Mouse (Mus musculus) forebrain, embryonic 11.5 days (tissue): Measurements from ENCODE around the gene B9d2. TPM values are rescaled to one million over a fixed set of nuclear protein-coding genes. Genes with fewer than 3 reads are reported as not detected.

Experiments used
- ATAC-seq: fragments of 200-750 bp; cut with Nextera tagmentation; replicated peaks from 2 replicates; pipeline ENCODE4 v1.8.0; 2017; ENCODE audit warnings: moderate TSS enrichment; ENCODE audit not compliant: low FRiP score
- DNase-seq: peaks from one replicate; pipeline ENCODE4 v3.0.0-alpha.2; 2017; ENCODE audit warnings: low spot score
- H3K27ac ChIP-seq: fragments of 300-500 bp; sonication (generic); 2 replicates; pipeline ENCODE4 v1.5.1; 2014; ENCODE audit warnings: low read depth, low read length
- H3K27me3 ChIP-seq: fragments of 300-500 bp; sonication (generic); 2 replicates; pipeline ENCODE4 v1.6.1; 2014; ENCODE audit warnings: mild to moderate bottlenecking, low read length, mixed read lengths; ENCODE audit not compliant: control insufficient read depth, insufficient read depth
- H3K36me3 ChIP-seq: fragments of 300-500 bp; sonication (generic); 2 replicates; pipeline ENCODE4 v1.6.1; 2014; ENCODE audit warnings: mild to moderate bottlenecking, low read length, moderate library complexity, mixed read lengths; ENCODE audit not compliant: control insufficient read depth, insufficient read depth
- H3K4me1 ChIP-seq: fragments of 300-500 bp; sonication (generic); replicated peaks from 2 replicates; pipeline ENCODE4 v1.6.1; 2014; ENCODE audit warnings: low read length, mixed read lengths; ENCODE audit not compliant: control insufficient read depth, insufficient read depth
- H3K4me2 ChIP-seq: fragments of 300-500 bp; sonication (generic); 2 replicates; pipeline ENCODE4 v1.6.1; 2014; ENCODE audit warnings: low read depth, mild to moderate bottlenecking, low read length, moderate library complexity, mixed read lengths; ENCODE audit not compliant: severe bottlenecking
- H3K4me3 ChIP-seq: fragments of 300-500 bp; sonication (generic); 2 replicates; pipeline ENCODE4 v1.5.1; 2014; ENCODE audit warnings: low read depth, low read length
- H3K9ac ChIP-seq: fragments of 300-500 bp; sonication (generic); 2 replicates; pipeline ENCODE4 v1.6.1; 2014; ENCODE audit warnings: low read length
- H3K9me3 ChIP-seq: fragments of 300-500 bp; sonication (generic); 2 replicates; pipeline ENCODE4 v1.6.1; 2016; ENCODE audit warnings: low read length, mixed read lengths; ENCODE audit not compliant: control insufficient read depth
- WGBS: fragments of 180-500 bp; shearing (Covaris S2); extraction: QIAGEN DNeasy Blood & Tissue Kit; methylation state at CpG from one replicate; pipeline ENCODE4 v1.1.7; 2014; 5-methylcytosine and 5-hydroxymethylcytosine counted together
- polyA plus RNA-seq: library from polyadenylated mRNA; unstranded; fragments of >200 nt; fragmentation: Nextera tagmentation; extraction: Ambion mirVana; gene quantifications from 2 replicates; pipeline ENCODE4 v1.2.1, GENCODE M21; 2014

The B9d2 gene
- polyA plus RNA-seq, 1 experiment from 2014 or later = 30.4 TPM

DNA sequence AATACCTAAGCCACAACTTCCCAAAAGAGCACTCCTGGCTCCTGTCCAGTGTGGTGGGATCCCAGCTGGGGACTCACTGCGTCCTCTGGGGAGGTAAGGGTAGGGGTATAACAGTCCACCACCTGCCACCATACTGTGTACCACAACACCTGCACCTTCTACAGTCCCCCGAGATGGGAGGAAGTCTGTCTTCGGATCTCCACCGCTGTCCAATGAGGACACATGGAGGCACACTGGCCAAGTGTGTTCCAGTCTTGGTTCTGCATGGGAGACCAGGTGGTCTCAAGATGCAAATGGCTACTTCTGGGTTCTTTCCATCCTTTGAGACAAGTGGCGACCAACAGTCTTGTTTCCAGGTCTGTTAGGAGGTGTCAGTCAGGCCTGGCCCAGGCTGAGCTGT is 30.6 kb downstream of the B9d2 start:
- Histone ChIP-seq H3K27me3 (no peaks in the 10 kb centered on the region), H3K36me3 (peaks cover 7% of the 10 kb centered on the region), H3K9me3 (no peaks in the 10 kb centered on the region), H3K9ac (no peak overlapping the region), H3K4me2 (no peak overlapping the region), H3K4me1 (peaks cover 4% of the 10 kb centered on the region; the same call in 1 of the 2 replicates), H3K4me3 (no peak overlapping the region), H3K27ac (no peak overlapping the region)
- ATAC-seq = no peak
- WGBS = 67% methylated on average over 5 of the region's 5 CpGs
- no peak for DNase-seq

DNA sequence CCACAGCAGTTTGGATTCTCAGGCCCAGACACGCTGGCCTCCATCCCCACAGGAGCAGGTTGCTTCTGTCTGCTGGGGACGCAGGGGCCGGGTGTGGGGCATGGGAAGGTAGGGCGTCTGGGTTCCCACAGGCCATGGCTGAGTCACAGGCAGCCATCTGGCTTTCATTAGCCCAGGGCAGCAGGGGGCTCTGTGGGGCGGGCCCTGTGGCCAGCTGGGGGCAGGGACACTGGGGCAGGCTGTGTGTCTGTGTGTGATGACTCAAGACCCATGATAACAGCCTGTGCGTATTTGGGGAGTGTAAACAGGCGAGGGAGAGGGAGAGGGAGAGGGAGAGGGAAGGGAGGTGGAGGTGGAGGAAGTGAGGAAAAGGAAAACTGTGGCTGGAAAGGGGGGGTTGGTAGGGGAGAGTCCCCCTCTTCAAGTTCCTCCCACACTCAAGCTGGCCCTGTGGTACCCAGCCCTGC is 31.2 kb downstream of the B9d2 start:
- Histone ChIP-seq H3K4me3 (no peak overlapping the region), H3K27me3 (no peaks in the 10 kb centered on the region), H3K27ac (0 out of 2 replicates have a peak overlapping the region, but pooled peaks have one; percentile 6), H3K4me1 (peaks cover 4% of the 10 kb centered on the region; the same call in 1 of the 2 replicates), H3K36me3 (peaks cover 7% of the 10 kb centered on the region), H3K9me3 (no peaks in the 10 kb centered on the region), H3K4me2 (no peak overlapping the region), H3K9ac (no peak overlapping the region)
- 46% methylated on average over 7 of the region's 7 CpGs for WGBS
- ATAC-seq (peak; percentile 7; the same call in 1 of the 2 replicates), DNase-seq (no peak)

DNA sequence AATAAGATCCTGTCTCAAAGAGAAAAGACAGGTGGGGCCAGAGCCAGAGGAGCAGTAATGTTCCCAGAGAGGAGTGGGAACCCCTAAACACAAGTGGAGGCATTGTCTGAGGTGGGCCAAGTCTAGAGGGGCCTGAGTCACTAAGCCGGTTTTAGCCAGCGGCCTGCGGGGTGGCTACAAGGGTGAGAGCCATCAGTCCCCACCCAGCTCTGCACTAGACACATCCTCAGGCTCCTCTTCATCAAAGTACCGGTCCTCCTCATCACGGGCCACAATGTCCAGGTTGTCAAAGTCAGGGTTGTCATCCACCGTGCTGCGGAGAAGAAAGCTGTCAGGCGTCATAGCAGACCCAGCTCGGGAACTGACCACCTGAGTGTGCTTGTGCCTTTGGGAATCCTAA is 32.2 kb downstream of the B9d2 start:
- no peak overlapping the region for H3K4me3 ChIP-seq
- H3K4me2 ChIP-seq = no peak overlapping the region
- no peak for ATAC-seq
- DNase-seq = no peak
- no peak overlapping the region for H3K9ac ChIP-seq
- H3K9me3 ChIP-seq = no peaks in the 10 kb centered on the region
- no peaks in the 10 kb centered on the region for H3K27me3 ChIP-seq
- WGBS = 89% methylated on average over 9 of the region's 9 CpGs
- peaks cover 7% of the 10 kb centered on the region for H3K36me3 ChIP-seq
- no peak overlapping the region for H3K27ac ChIP-seq
- H3K4me1 ChIP-seq = peaks cover 6% of the 10 kb centered on the region; the same call in 1 of the 2 replicates

DNA sequence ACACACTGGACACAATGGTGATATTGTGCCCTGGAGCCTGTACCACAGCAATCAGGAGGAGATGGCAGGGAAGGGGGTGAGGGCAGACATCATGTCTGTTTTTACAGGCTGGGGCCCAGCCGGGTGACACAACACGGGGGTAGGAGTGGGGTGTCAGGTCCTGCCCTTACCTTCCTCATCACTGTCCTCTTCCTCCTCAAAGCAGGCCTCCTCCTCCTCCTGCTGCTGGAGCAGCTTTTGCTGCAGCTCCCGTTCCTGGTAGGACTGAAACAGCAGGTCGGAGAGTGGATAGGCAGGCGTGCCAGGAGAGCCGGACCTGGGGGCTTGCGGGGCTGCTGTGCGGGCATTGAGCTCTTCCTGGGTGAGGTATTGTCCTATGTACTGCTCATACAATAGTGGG is 34.0 kb downstream of the B9d2 start:
- peaks cover 7% of the 10 kb centered on the region for H3K36me3 ChIP-seq
- no peak overlapping the region for H3K27ac ChIP-seq
- ATAC-seq = no peak
- H3K9ac ChIP-seq = no peak overlapping the region
- peaks cover 6% of the 10 kb centered on the region; the same call in 1 of the 2 replicates for H3K4me1 ChIP-seq
- no peak for DNase-seq
- no peak overlapping the region for H3K4me2 ChIP-seq
- H3K4me3 ChIP-seq = no peak overlapping the region
- no peaks in the 10 kb centered on the region for H3K9me3 ChIP-seq
- WGBS = 97% methylated on average over 8 of the region's 8 CpGs
- no peaks in the 10 kb centered on the region for H3K27me3 ChIP-seq

DNA sequence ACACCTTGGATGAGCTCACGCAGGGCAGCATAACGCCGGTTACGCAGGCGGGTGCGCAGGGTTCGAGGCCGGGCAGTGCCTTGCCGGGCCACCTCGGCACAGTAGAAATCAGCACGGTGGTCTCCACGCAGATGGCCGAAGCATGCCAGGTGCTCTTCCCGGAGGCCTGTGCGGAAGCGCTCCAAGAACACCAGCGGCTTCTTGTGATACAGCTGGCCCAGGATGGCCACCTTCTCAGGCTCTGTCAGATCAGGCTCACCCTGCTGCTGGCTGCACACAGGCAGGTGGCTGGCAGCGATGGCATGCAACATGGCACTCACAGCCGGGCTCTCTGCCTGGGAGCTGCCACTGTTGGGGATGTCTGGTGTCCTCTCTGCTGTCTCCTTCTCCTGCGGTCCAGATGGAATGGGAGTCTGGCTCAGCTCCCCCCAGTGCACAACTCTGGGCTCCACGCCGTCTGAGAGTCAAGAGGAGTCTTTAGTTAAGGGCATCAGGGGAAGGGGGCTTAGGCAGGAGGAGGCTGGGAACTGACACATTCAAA is 35.2 kb downstream of the B9d2 start:
- DNase-seq (no peak), ATAC-seq (no peak)
- WGBS = 96% methylated on average over 22 of the region's 22 CpGs
- H3K4me1 ChIP-seq = peaks cover 2% of the 10 kb centered on the region; the same call in 1 of the 2 replicates
- no peak overlapping the region for H3K9ac ChIP-seq
- H3K4me2 ChIP-seq = no peak overlapping the region
- no peak overlapping the region for H3K4me3 ChIP-seq
- no peaks in the 10 kb centered on the region for H3K9me3 ChIP-seq
- no peak overlapping the region for H3K27ac ChIP-seq
- peaks cover 11% of the 10 kb centered on the region for H3K36me3 ChIP-seq
- H3K27me3 ChIP-seq = no peaks in the 10 kb centered on the region

DNA sequence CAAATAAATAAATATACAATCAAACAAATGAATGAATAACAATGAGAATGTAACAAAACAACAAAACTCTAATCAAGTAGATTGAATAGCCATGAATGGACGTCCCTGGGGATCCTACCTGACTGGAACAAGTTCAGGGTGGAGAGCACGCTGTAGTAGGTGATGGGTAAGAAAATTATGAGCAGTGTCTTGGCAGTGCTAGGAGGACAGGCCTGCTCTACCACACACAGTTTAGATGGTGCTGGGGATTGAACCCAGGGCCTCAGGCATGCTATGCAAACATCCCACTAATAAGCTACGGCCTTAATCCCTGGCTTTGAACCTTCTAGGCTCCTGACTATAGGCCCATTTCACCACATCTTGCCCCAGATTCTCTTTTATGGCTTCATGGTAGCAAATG is 36.9 kb downstream of the B9d2 start:
- Histone ChIP-seq H3K36me3 (peaks cover 15% of the 10 kb centered on the region), H3K4me3 (no peak overlapping the region), H3K4me1 (peaks cover 2% of the 10 kb centered on the region; the same call in 1 of the 2 replicates), H3K4me2 (no peak overlapping the region; the same call in 1 of the 2 replicates), H3K27me3 (no peaks in the 10 kb centered on the region), H3K9ac (no peak overlapping the region), H3K9me3 (no peaks in the 10 kb centered on the region), H3K27ac (no peak overlapping the region)
- ATAC-seq (no peak), DNase-seq (no peak)
- 92% methylated on average over 3 of the region's 3 CpGs for WGBS

DNA sequence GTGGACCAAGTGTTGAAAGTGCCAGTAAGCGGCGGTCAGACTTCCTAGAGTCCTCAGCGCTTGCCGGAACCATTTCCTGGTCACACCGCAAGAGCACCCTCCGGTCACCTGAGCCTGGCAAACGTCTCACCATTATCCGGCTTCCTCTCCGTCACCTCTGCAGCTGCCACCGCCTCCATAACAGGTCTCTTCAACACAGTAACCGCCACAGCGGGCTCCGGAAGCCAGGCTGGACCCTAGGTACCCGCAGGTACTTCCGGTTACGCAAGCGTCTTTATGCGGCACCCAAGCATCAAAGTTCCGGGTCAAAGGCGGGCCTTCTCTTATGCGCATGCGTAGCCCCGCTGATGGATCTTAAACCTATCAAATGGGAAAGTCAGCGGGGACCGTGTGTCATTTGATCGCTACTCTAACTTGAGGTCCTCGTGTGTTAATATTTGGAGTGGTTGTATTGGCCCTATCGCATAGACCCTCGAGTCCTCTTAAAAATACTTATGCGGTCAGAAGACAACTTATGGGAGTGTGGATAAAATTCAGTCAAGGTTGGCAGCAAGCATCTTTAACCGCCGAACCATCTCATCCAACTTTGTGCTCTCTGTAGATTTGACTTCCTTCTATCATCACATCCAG is 38.3 kb downstream of the B9d2 start, which contains the start of gene Ccdc97:
Gene Ccdc97, minus strand, starts transcription at position 301 of the 630 bp plus-strand sequence.
- H3K27ac ChIP-seq = peak within 1 kb of the TSS; percentile 3; the same call in 1 of the 2 replicates
- H3K27me3 ChIP-seq = no peaks in the 10 kb centered on the region
- ATAC-seq (peak; percentile 83), DNase-seq (peak; percentile 91)
- WGBS = 5% methylated on average over 32 of the region's 32 CpGs
- H3K4me1 ChIP-seq = peaks cover 2% of the 10 kb centered on the region; the same call in 1 of the 2 replicates
- peak within 1 kb of the TSS; percentile 71 for H3K9ac ChIP-seq
- peak within 1 kb of the TSS; percentile 63 for H3K4me3 ChIP-seq
- H3K9me3 ChIP-seq = no peaks in the 10 kb centered on the region
- peaks cover 26% of the 10 kb centered on the region for H3K36me3 ChIP-seq
- H3K4me2 ChIP-seq = peak within 1 kb of the TSS; percentile 84

DNA sequence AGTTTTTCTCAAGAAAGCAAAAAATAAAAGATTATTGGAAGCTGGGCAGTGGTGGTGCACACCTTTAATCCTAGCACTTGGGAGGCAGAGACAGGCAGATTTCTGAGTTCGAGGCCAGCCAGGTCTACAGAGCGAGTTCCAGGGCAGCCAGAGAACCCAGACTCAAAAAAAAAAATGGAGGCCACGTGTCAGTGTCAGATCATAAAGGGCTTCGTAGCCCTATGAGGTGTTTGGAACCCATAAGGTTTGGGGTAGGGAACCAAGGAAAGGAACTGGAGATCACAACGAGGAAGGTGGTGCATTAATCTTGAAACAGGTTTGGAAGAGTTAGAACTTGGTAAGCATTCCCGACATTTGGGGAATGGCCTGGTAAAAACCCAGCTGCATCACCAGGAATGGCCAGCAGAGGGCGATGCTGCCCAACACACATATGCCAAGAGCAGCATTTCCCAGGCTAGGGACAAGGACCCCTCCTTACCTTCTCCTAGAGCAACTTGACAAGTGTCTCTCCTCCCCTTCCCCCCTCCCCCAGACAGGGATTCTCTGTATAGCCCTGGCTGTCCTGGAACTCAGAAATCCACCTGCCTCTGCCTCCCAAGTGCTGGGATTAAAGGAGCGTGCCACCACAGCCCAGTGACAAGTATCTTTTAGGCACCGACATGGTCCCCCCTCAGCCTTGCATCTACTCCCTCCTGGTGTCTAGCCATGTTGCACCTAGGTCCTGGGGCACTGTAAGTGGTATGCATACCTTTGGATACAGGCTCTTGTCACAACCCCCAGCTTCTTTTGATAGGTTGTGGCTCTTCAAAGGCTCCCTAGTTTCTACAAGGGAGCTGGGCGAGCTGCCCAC is 39.4 kb downstream of the B9d2 start:
- no peak overlapping the region for H3K4me2 ChIP-seq
- no peaks in the 10 kb centered on the region for H3K27me3 ChIP-seq
- H3K36me3 ChIP-seq = peaks cover 31% of the 10 kb centered on the region
- H3K4me1 ChIP-seq = peaks cover 2% of the 10 kb centered on the region; the same call in 1 of the 2 replicates
- 62% methylated on average over 10 of the region's 10 CpGs for WGBS
- H3K9ac ChIP-seq = no peak overlapping the region
- H3K27ac ChIP-seq = no peak overlapping the region
- DNase-seq (peak; percentile 89), ATAC-seq (peak; percentile 57)
- H3K4me3 ChIP-seq = no peak overlapping the region
- H3K9me3 ChIP-seq = no peaks in the 10 kb centered on the region
